Comparison of ENCODE assay signal across 8 mouse cellular contexts in the genomic region with DNA sequence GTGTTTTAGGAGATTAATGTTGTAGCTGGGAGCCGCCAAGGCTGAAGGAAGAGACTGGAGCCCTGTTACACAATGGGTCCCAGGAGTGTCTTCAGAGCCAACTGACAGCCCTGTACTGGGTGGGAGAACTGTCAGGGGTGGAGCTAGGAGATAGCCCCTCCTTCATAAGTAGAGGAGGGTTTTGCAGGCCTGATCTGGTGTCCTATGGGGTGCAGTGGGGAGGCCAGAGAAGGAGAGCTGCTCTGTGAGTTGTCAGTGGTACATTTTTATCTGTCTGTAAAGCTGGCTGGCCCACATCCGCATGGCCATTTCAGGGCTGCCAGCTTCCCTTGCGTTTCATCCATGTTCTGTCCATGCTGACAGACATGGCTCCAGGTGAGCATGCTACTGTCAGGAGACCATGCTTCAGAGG. TPM values are rescaled to one million over a fixed set of nuclear protein-coding genes. Genes with fewer than 3 reads are reported as not detected.
DNase-seq lines count a peak whose midpoint lies in the region; ATAC-seq lines count a peak whose summit lies in the region.

No protein-coding gene starts in this region.

- ATAC-seq in kidney, embryonic 15.5 days (replicated peaks; ENCODE audit: low FRiP score): peak; percentile 49
- no peak for ATAC-seq in embryonic facial prominence, embryonic 13.5 days (ENCODE audit: insufficient number of reproducible peaks, insufficient read depth, low FRiP score, low TSS enrichment, low read depth)
- no peak for ATAC-seq in intestine, embryonic 14.5 days (replicated peaks; ENCODE audit: low FRiP score, low TSS enrichment, low read depth)
- ATAC-seq in midbrain, embryonic 14.5 days (ENCODE audit: low FRiP score, low TSS enrichment): no peak

- peaks cover 11% of the 10 kb centered on the region; the same call in 1 of the 2 replicates for H3K36me3 ChIP-seq in kidney, embryonic 15.5 days
- 0 out of 2 replicates have a peak, but pooled peaks cover 11% of the 10 kb centered on the region for H3K36me3 ChIP-seq in embryonic facial prominence, embryonic 13.5 days
- 0 out of 2 replicates have a peak, but pooled peaks cover 3% of the 10 kb centered on the region for H3K36me3 ChIP-seq in intestine, embryonic 14.5 days (ENCODE audit: control insufficient read depth, insufficient read depth, low read length)
- no peaks in the 10 kb centered on the region for H3K36me3 ChIP-seq in midbrain, embryonic 14.5 days (ENCODE audit: control insufficient read depth, insufficient read depth, low read length)

- peaks cover 99% of the 10 kb centered on the region for H3K4me1 ChIP-seq in kidney, embryonic 15.5 days
- peaks cover 86% of the 10 kb centered on the region for H3K4me1 ChIP-seq in embryonic facial prominence, embryonic 13.5 days
- H3K4me1 ChIP-seq in intestine, embryonic 14.5 days (replicated peaks; ENCODE audit: control insufficient read depth, insufficient read depth, low read length): peaks cover 54% of the 10 kb centered on the region
- peaks cover 94% of the 10 kb centered on the region for H3K4me1 ChIP-seq in midbrain, embryonic 14.5 days (ENCODE audit: control insufficient read depth, insufficient read depth, low read length)

- no peaks in the 10 kb centered on the region for H3K9me3 ChIP-seq in kidney, embryonic 15.5 days (replicated peaks)
- H3K9me3 ChIP-seq in embryonic facial prominence, embryonic 13.5 days: no peaks in the 10 kb centered on the region
- H3K9me3 ChIP-seq in intestine, embryonic 14.5 days (ENCODE audit: control insufficient read depth, low read length): no peaks in the 10 kb centered on the region
- no peaks in the 10 kb centered on the region for H3K9me3 ChIP-seq in midbrain, embryonic 14.5 days (ENCODE audit: control insufficient read depth, low read length)

- 72% methylated on average over 3 of the region's 3 CpGs for WGBS in kidney, embryonic 15.5 days
- 79% methylated on average over 3 of the region's 3 CpGs for WGBS in embryonic facial prominence, embryonic 13.5 days
- WGBS in intestine, embryonic 14.5 days: 50% methylated on average over 3 of the region's 3 CpGs
- WGBS in midbrain, embryonic 14.5 days: 62% methylated on average over 3 of the region's 3 CpGs

- H3K27me3 ChIP-seq in kidney, embryonic 15.5 days: no peaks in the 10 kb centered on the region
- H3K27me3 ChIP-seq in embryonic facial prominence, embryonic 13.5 days: no peaks in the 10 kb centered on the region
- H3K27me3 ChIP-seq in intestine, embryonic 14.5 days (replicated peaks; ENCODE audit: control insufficient read depth, insufficient read depth, low read length): no peaks in the 10 kb centered on the region
- no peaks in the 10 kb centered on the region for H3K27me3 ChIP-seq in midbrain, embryonic 14.5 days (ENCODE audit: control insufficient read depth, insufficient read depth, low read length)

- no peak for DNase-seq in kidney, adult 8-10 months
- no peak for DNase-seq in intestine, embryonic 14.5 days (ENCODE audit: low spot score)
- DNase-seq in midbrain, embryonic 14.5 days: no peak
- DNase-seq in ovary, postnatal 14 days (ENCODE audit: low spot score): no peak
- DNase-seq in ovary, adult 18-20 months (ENCODE audit: low spot score): no peak
- DNase-seq in layer of hippocampus, postnatal 36 days: no peak

- no peak overlapping the region for H3K9ac ChIP-seq in kidney, embryonic 15.5 days
- H3K9ac ChIP-seq in embryonic facial prominence, embryonic 13.5 days: no peak overlapping the region
- no peak overlapping the region for H3K9ac ChIP-seq in intestine, embryonic 14.5 days (ENCODE audit: low read length)
- H3K9ac ChIP-seq in midbrain, embryonic 14.5 days (replicated peaks; ENCODE audit: low read length): no peak overlapping the region

- peak overlapping the region; percentile 86 for H3K27ac ChIP-seq in kidney, embryonic 15.5 days
- peak overlapping the region; percentile 22; the same call in 1 of the 2 replicates for H3K27ac ChIP-seq in embryonic facial prominence, embryonic 13.5 days
- peak overlapping the region; percentile 70; the same call in 1 of the 2 replicates for H3K27ac ChIP-seq in intestine, embryonic 14.5 days (ENCODE audit: low read depth)
- peak overlapping the region; percentile 42 for H3K27ac ChIP-seq in midbrain, embryonic 14.5 days (replicated peaks; ENCODE audit: low read depth, low read length)

- no peak overlapping the region for H3K4me2 ChIP-seq in kidney, embryonic 15.5 days
- no peak overlapping the region for H3K4me2 ChIP-seq in embryonic facial prominence, embryonic 13.5 days
- H3K4me2 ChIP-seq in intestine, embryonic 14.5 days (ENCODE audit: low read length): no peak overlapping the region
- H3K4me2 ChIP-seq in midbrain, embryonic 14.5 days (ENCODE audit: low read length): no peak overlapping the region

- no peak overlapping the region for H3K4me3 ChIP-seq in kidney, embryonic 15.5 days (replicated peaks)
- no peak overlapping the region for H3K4me3 ChIP-seq in embryonic facial prominence, embryonic 13.5 days
- no peak overlapping the region for H3K4me3 ChIP-seq in intestine, embryonic 14.5 days (ENCODE audit: low read depth, low read length)
- H3K4me3 ChIP-seq in midbrain, embryonic 14.5 days (replicated peaks; ENCODE audit: low read depth, low read length): no peak overlapping the region

RNA-seq across cellular contexts. Expression of gene Zmiz1, which starts 20.9 kb away (rescaled TPM):
- 41.8 and 47.3 TPM in 2 replicates for polyA plus RNA-seq in kidney, embryonic 15.5 days (2015; fragmentation: Nextera tagmentation; extraction: Ambion mirVana)
- 44.3 and 52.9 TPM in 2 replicates for polyA plus RNA-seq in embryonic facial prominence, embryonic 13.5 days (2015; fragmentation: Nextera tagmentation; extraction: Ambion mirVana)
- polyA plus RNA-seq in intestine, embryonic 14.5 days (2014; fragmentation: Nextera tagmentation; extraction: Ambion mirVana): 37.4 and 39.0 TPM in 2 replicates
- 73.1 and 91.0 TPM in 2 replicates for polyA plus RNA-seq in midbrain, embryonic 14.5 days (2014; fragmentation: Nextera tagmentation; extraction: Ambion mirVana)
- 10 to 100 TPM; 88.1 to 94.5 TPM for total RNA-seq in layer of hippocampus, postnatal 36 days (2021)

Comparison
In these comparisons a context has a peak if more than half of its experiments do, and no peak if none do; other contexts are left out.
1. H3K27ac ChIP-seq: peak in every context shown above with its lines; median percentile 86 in kidney, embryonic 15.5 days; 70 in intestine, embryonic 14.5 days; 42 in midbrain, embryonic 14.5 days; 22 in embryonic facial prominence, embryonic 13.5 days.